Mouse (Mus musculus) fat pad, adult 2 months (tissue): ENCODE measurements around the gene Ppfibp2.

ENCODE experiments used
- DNase-seq: peaks from one replicate; pipeline ENCODE4 v3.0.0-alpha.2; 2011; ENCODE audit warnings: low read depth, low spot score; ENCODE audit errors: extremely low read depth

Gene Ppfibp2

DNA sequence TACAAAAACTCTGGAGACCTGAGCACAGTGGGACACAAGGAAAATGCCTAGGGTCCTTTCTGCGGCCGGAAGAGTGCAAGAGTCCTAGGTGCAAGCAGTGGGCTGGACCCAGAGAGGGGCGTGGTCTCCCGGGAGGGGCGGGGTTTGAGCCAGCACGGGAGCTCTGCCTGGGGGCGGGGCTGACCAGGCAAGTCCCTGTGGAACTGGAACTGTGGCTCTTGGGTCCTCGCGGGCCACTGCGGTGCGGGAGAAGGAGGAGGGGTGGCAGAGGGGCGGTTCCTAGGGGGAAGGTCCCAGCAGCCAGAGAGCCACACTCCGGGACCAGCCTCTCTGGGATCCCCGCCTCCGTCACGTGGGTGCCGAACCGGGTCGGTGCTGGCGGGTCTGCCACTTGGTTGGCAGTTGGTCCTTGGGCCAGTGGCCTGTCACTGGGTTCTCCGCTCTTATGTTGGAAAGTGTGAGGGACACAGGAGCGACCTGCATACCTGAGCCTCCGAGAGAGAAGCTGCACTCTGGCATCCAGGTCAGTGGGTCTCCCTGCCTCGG lies at the start of gene Ppfibp2:
TSS of gene Ppfibp2 (plus strand) at position 351 of the 546 bp plus-strand sequence.
- DNase-seq, result peak; percentile 51

DNA sequence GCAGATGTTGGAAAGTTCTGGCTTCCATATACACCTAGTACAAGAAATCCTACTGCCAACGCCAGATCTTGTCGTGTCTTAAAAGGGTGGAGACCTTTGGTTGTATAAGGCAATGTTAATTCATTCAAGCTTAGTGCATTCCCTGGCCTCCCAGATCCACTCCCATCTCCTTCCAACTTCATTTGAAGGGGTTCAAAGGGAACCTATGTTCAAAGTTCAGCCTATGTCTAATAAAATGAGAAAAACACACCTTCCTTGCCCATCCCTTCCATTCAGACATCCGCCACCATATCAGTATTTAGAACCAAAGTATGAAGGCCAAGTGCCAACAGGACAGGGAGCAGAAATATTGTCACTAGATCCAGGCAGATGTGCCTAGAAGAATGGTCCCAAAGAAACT lies 47.1 kb upstream of the Ppfibp2 start:
- no peak for DNase-seq

DNA sequence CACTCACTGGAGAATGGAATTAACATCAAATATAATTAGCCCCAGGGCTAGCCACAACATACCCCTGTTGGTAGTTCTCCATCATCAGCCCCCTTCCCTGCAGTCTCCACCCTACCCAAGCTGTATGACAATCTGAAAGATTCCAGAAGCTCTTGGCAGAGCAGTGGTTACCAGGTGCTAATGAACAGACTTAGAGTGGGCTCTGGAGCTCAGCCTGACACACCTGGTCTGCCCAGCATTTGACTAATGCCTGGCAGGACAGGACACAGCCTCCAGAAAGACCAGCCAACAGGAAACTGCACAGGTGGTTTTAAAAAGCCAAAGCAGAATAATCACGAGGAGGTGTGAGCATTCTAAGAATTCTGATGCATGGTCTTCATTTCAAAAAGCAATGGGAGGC lies 41.5 kb upstream of the Ppfibp2 start:
- DNase-seq, result no peak

DNA sequence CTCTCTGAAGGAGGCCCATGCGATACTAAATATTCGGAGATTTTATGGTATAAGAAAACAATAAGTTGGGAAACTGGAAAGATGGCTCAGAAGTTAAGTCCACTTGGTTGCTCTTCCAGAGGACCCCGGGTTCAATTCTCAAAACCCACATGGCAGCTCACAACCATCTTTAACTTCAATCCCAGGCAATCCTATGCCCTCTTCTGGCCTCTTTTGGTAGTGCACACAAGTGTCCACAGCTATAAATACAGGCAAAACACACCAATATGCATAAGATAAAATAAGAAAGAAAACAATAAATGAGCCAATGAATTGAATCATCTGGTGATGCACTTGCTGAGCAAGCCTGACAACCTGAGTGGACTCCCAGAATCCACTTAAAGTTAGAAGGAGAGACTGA lies 39.1 kb upstream of the Ppfibp2 start:
- no peak for DNase-seq

DNA sequence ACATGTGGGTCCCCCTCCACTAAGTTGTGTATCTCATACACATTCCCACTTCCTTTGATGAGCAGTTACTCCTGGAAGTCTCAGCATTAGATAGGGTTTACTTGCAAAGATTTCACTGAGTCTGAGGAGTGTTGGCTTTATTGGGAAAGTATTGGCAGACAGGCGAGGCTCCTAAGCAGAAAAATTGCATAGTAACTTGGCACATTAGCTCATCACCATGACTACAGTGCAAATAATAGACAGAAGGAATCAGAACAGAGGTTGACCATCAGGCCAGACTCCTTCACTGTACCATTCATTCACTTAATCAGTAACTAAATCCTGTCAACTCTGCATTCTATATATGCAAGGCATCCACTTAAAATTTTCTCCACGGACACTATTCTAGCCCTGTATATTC lies 34.3 kb upstream of the Ppfibp2 start:
- no peak for DNase-seq

DNA sequence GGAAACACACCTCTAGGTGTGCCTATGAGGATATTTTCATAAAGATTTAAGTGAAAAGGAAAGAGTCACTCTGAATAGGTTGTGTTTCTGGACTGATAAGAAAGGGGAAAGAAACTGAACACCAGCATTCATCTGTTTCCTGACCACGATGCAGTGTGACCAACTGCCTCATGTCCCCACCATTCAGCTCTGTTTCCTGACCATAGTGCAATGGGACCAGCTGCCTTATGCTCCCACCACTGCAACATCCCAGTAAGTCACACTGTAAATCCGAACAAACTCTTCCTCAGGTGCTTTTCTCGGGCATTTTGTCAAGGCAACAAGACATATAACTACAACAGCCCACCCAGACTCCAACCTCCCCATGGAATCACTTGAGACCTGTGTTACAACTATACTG lies 33.4 kb upstream of the Ppfibp2 start:
- DNase-seq, result no peak

DNA sequence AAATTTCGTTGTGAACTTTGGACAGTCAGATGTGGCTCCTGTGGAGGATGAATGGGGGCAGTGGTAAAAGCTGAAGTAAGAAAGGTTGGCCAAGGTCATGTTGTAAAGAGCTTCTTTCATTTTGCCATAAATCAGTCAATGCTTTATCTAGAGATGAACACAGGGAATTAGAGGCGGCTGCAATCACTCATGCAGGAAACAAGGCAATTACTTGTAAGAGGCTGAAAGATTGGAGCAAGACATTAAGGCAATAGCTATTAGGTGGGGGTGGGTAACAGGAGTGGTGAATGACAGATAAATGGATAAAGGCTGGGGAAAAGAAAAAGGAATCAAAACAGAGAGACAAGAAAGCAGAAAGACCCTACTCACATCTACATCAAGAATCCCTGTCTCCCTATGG lies 31.3 kb upstream of the Ppfibp2 start:
- DNase-seq, result no peak

DNA sequence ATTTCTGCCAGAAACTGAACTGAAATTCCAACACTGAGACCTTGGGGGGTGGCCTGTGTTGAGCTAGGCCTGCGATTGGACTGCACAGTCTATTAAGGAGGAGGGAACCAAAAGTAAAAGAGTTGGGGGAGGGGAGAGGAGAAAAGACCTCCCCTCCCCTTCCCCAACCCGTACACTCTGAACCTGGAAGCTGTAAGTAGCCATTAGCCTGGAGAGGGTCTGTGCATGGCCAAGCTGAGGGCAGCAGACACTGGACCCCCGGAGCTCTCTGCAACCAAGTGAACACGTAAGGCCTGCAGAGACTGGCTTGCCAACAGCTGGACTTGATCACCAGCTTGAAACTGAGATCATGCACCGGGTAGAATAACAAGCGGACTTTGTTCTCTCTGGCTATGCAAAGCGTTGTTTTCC lies 27.7 kb upstream of the Ppfibp2 start, which contains the start of gene Olfml1:
TSS of gene Olfml1 (plus strand) at position 186 of the 411 bp plus-strand sequence.
- DNase-seq, result no peak

DNA sequence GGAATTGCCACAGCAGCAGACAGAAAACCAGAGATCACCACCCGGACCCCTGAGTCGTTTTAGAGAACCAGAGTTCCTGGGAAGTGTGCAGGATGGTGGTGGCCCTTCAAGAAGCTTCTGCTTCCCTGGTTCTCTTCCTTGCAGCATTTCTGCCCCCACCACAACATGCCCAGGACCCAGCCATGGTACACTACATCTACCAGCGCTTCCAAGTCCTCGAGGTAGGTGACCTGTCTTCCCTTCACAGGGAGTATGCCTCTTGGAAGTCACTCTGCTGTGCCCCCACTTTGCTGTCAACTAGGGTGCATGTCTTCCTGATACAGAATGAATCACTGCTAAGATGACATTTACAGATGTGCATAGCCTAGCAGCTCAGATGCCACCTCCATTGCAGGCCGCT lies 27.3 kb upstream of the Ppfibp2 start:
- DNase-seq, result no peak

DNA sequence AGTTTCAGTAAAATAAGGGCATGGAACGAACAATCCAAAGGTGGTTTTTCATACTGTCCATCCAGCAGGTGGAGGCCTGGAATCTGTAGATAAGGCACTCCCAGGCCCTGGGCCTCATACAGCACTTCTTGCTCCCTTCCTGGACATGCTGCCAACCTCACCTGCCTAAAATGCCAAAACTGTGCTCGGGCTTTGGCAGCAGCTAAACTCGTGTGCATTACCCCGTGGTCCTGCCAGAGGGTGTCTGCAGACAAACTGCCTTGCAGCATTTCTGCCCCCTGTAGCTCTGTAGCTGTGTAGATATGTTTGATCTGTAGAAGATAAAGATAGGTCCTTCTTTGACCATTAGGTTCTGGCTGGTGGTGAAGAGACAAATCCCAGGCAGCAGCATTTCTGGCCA lies 26.0 kb upstream of the Ppfibp2 start:
- DNase-seq, result no peak

DNA sequence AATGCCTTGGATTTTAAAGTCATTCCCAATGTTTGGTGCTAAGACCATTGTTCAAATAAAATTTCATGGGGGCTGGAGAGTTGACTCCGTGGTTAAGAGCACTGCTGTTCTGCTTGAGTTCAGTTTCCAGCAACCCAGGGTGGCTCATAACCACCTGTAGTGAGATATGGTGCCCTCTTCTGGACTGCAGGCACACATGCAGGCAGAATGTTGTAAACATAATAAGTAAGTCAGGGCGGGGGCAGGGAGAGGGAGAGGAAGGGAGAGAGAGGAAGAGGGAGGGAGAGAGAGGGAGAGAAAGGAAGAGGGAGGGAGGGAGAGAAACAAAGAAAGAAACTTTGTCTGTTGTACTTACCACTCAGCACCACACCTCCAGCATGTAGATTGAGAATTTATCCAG lies 21.2 kb upstream of the Ppfibp2 start:
- DNase-seq, result no peak

DNA sequence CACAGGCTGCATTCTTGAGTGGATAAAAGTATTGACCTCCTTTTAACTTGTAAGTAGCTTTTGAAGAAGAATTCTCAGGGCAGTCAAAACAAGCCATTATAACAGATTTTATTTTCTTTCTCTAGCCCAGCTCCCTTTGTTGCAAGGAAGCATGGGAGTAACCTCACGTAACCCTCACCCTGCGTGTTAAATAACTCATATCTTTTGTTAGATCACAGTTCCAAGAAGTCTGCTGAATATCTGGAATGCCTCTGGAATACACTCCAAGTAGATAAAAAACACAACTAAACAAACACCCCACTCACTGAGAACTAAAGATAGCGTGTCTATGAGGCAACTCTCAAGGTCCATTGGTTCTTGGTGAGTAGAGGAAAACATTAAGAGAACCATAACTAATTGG lies 20.7 kb upstream of the Ppfibp2 start:
- no peak for DNase-seq

DNA sequence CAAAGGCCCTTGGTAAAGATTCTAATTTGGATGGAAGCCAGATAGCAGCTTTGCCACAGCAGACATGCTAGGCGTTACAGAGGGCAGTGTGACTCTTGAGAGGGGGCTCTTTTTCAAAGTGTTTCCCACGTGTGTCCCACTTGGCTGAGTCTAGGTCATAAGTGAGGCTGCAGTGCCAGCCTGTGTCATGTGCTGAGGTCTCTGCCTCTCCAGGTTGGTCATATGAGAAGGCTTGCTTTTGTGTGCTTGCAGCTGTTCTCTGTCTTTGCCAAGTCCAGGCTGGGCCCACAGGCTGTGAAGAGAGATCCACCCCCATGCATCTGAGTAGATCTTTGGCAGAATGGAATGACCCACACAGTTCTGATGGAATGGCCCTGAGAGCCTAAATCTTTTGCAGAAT lies 2.4 kb upstream of the Ppfibp2 start:
- no peak for DNase-seq

DNA sequence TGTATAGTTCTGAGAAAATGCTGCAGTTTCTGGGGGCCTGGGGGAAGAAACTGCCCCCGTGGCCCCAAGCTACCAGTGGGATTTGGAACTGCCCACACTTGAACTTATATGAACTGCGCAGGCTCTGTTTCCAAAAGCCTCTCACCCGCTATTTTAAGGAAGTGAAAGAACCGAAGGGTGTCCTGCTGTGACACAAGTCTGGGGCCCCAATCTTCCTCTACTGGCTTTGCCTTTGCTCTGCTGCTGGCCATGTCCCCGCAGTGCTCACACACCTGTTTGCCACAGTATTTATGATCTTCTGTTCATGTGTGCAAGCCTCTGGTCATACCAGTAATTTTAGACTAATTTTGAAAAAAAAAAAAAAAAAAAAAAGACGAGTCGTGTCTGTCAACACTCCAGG lies 1.1 kb upstream of the Ppfibp2 start:
- DNase-seq, result no peak

DNA sequence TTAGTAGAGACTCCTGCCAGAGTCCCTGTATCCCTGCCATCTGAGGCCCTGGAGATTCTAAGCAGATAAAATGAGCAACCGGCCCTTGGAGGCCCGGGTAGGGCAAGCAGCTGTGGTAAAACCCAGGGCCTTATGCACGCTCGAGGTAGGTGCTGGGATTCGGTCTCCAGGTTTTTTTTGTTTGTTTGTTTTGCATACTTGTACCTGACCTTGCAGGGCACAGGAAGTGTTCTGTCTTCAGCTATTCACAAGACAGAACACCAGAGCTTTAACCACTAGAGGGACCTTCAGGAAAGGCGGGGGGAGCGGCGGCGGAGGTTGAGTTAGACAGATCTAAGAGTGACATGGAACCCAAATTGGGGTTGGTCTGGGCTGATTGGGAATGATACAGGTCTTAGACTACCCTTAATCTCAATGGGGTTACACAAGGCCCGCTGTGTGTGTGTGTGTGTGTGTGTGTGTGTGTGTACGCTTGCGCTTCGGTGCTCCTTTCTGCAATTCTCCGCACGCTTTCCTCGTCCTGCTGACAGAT lies 616 bp upstream of the Ppfibp2 start:
- DNase-seq, result no peak

DNA sequence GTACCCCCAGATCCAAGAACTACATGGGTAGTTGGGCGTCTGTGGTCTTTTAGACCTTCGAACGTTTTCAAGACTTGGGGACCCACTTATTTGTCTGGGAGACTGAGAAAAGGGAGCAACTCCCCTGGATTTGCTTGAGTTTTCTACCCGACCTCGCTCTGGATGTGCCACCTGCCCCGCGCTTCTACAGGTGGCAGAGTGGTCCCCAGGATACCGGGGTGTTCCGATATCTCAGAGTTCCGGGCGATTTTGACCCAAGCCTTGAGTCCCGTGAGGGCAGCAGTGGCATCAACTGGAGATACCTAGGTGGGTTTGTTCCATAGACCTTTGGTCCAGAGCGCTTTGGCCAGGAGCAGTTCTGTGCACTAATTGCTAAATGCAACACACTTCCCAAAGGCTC lies 419 bp downstream of the Ppfibp2 start:
- DNase-seq, result no peak

DNA sequence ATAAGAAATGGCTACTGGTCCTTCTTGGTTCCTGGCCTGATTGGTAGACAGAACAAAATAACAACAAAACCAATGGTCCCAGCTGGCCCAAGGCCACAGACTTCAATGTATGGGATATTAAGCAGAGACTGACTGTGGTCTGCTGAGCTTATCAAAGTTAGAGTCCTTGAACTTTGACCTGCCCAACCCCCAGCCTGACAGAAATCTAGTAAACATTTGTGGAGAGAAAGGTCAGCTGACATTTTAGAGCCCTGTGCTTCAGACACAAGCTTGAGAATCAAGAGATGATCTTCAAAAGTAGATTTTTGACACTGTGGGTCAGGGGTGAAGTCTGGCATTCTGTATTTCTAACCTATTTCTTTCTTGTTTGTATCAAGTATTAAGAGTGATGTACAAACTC lies 1.7 kb downstream of the Ppfibp2 start:
- no peak for DNase-seq

DNA sequence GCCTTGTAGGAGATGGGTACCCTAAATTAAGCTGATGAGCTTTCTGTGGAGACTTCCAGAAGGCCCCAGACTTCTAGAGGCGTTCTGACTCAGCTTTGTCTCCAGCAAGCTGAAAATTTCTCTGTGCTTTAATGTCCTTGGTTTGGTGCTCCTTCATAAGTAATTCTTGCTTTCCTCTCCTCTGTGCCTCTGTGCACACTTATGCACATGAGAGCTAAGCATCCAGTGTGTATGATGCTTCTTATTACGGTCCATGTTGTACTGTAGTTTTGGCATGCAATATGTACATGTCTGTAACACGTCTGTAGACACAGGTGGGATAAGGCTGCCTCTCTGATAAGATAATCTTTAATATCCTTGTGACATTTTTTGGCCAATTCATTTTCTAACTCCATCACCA lies 2.9 kb downstream of the Ppfibp2 start:
- no peak for DNase-seq

DNA sequence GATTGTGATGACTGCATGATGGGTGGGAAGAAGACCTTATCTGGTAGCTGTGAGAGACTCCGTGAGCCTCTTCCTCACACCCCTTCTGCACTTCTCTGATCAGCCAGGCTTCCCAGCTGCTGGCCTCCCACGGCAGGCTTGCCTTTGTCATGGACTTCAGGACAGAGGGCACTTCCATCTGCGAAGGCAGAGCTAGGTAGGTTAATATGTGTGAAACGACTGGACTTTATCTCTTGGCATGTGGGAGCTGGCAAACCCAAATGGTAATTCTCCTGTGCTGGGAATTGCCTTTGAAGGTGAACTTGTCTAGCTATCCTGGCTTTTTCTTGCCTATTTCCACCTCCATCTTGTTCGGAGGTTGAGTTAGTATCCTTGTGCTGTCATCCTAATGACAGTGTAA lies 5.6 kb downstream of the Ppfibp2 start:
- no peak for DNase-seq

DNA sequence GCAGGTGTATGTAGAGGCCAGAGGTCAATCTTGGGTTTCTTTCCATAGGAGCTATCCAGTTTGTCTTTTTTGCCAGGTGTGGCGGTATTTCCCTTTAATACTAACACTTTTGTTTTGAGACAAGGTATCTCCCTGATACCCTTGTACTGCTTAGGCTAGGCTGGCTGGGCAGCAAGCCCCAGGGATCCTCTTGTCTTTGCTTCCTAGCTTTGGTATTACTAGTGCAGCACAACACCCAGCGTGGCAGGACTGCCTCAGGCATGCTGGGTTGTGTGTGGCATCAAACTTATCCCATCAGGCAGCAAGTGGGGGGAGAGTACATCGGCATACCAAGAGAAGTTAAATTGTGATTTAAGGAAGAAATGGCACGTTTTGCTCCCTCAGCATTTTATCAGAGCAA lies 7.5 kb downstream of the Ppfibp2 start:
- no peak for DNase-seq

DNA sequence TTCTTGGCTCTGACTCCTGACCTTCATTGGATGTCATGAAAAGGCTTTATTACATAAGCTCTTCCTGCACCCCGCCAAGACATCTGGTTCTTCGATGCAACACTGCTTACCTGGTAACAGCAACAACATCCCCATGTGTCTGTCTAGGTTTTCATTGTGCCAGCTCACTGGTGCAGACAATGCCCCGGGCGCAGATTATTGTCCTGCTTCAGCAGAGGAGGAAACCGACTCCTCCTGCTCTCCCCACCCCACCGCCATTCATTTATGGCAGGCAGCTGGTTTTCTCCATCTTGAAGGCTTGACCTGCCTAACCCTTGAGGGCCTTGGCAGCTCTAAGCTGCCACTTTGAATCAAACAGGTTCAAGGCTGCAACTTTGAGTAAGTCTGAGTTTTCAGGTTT lies 7.9 kb downstream of the Ppfibp2 start:
- peak; percentile 54 for DNase-seq

DNA sequence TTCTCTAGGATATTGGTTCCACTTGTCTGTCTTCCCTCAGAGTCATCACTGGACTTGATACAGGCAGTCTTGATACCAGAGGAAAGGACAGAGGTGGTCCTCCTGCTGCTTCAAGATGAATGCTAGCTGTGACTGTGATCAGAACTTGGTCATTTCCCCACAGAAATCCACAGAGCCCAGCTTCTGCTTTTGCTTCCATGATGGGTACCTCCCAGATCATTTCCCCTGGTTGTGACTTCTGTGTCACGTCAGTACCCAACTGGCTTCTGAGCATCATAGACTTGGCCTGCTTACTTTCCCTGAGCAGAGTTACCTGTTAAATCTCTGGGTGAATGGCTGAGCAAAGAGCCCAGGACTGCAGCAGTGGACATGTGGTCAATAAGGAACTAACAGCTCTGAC lies 12.8 kb downstream of the Ppfibp2 start:
- no peak for DNase-seq

DNA sequence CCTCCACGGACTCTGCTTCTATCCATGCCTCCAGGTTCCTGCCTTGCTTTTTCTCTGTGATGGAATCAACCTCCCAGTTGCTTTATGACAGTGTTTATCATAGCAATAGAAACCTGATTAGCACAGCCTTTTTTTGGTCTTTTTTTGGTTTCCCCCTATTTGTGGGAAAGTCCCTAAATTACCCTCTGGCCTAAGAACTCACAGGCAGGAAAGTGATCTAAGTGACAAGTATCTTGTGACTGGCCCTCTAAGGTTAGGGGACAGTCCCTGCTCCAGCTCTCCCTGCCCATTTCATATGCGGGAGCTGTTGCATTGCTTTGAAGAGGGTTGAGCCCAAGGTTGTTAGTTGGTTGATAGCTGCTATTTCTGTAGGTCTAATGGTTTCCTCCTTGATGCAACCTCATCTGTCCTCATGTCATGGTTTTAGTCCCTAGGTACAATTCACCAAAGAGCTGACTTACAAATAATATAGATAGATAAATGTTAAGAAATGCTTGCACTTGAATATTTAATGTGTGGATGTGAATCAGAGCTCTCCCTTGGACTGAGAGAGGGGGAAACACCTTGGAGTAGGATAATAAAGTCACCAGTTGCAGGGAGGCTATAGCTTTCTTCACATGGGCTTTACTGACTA lies 14.7 kb downstream of the Ppfibp2 start:
- DNase-seq, result no peak
